Mouse (Mus musculus): Measurements from ENCODE around the gene Ndufa9.

Gene Ndufa9

GRCm38 (mm10) chr6:126848712-126849704 lies at the start of gene Ndufa9:
Gene Ndufa9 (minus strand): TSS chr6:126849136.
- DNase-seq: peak; percentile 94 to 96

- no peak for DNase-seq
Measured at GRCm38 (mm10) chr6:126877118-126877517, 28.2 kb upstream of the Ndufa9 start.

GRCm38 (mm10) chr6:126852881-126853280 lies 3.9 kb upstream of the Ndufa9 start, which contains the start of gene Akap3:
Gene Akap3 (plus strand): TSS chr6:126853098.
- DNase-seq: no peak

GRCm38 (mm10) chr6:126836628-126837027 lies 12.3 kb downstream of the Ndufa9 start:
- no peak for DNase-seq

GRCm38 (mm10) chr6:126823087-126823486 lies 25.8 kb downstream of the Ndufa9 start:
- DNase-seq: no peak

GRCm38 (mm10) chr6:126816338-126816737 lies 32.6 kb downstream of the Ndufa9 start:
- DNase-seq: no peak

- no peak for DNase-seq
Measured at GRCm38 (mm10) chr6:126815206-126815750, 33.7 kb downstream of the Ndufa9 start.

- DNase-seq: no peak
Measured at GRCm38 (mm10) chr6:126811481-126811880, 37.5 kb downstream of the Ndufa9 start.

- DNase-seq: no peak
Measured at GRCm38 (mm10) chr6:126808561-126808960, 40.4 kb downstream of the Ndufa9 start.

- DNase-seq: peak; percentile 38 to 39
Measured at GRCm38 (mm10) chr6:126808134-126808533, 40.8 kb downstream of the Ndufa9 start.

GRCm38 (mm10) chr6:126806783-126807182 lies 42.2 kb downstream of the Ndufa9 start:
- no peak for DNase-seq

GRCm38 (mm10) chr6:126802946-126803345 lies 46.0 kb downstream of the Ndufa9 start:
- DNase-seq: no peak

- DNase-seq: no peak
Measured at GRCm38 (mm10) chr6:126794751-126795150, 54.2 kb downstream of the Ndufa9 start.

- no peak for DNase-seq
Measured at GRCm38 (mm10) chr6:126793689-126794088, 55.2 kb downstream of the Ndufa9 start.

- DNase-seq: peak in 1 of 2 experiments; percentile 48
Measured at GRCm38 (mm10) chr6:126791964-126792363, 57.0 kb downstream of the Ndufa9 start.

- DNase-seq: no peak
Measured at GRCm38 (mm10) chr6:126791488-126791887, 57.4 kb downstream of the Ndufa9 start.

GRCm38 (mm10) chr6:126788863-126789262 lies 60.1 kb downstream of the Ndufa9 start:
- no peak for DNase-seq

- DNase-seq: no peak
Measured at GRCm38 (mm10) chr6:126784206-126784605, 64.7 kb downstream of the Ndufa9 start.

GRCm38 (mm10) chr6:126783651-126784066 lies 65.3 kb downstream of the Ndufa9 start:
- DNase-seq: no peak

- no peak for DNase-seq
Measured at GRCm38 (mm10) chr6:126783056-126783455, 65.9 kb downstream of the Ndufa9 start.

- DNase-seq: no peak
Measured at GRCm38 (mm10) chr6:126777889-126778288, 71.0 kb downstream of the Ndufa9 start.

- DNase-seq: no peak
Measured at GRCm38 (mm10) chr6:126773873-126774272, 75.1 kb downstream of the Ndufa9 start.

- peak in 1 of 2 experiments; percentile 50 for DNase-seq
Measured at GRCm38 (mm10) chr6:126772326-126772725, 76.6 kb downstream of the Ndufa9 start.
